Mouse (Mus musculus) kidney, adult 8-10 months (tissue): Measurements from ENCODE around the gene Ghsr.

Experiments
- DNase-seq, 2 experiments: peaks; one replicate each; pipeline ENCODE4 v3.0.0; 2022

Ghsr gene

DNA sequence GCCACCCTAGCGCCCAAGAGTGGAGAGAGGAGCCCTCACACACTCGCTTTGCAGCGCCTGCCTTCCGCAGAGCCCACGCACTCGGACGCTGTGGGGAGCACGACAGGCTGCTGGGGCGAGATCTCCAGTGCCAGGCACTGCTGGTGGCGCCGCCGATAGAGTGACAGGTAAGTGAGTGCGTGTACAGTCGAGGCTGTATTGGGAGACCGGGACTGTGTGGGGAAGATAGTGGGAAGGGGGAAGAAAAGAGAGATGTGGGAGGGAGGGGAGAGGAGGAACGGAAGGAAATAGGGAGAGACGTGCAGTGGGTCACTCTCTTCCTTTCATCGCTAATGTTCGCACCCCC is at the start of gene Ghsr:
Gene Ghsr, plus strand, starts transcription at position 76 of the 346 bp plus-strand sequence.
- DNase-seq, result no peak

DNA sequence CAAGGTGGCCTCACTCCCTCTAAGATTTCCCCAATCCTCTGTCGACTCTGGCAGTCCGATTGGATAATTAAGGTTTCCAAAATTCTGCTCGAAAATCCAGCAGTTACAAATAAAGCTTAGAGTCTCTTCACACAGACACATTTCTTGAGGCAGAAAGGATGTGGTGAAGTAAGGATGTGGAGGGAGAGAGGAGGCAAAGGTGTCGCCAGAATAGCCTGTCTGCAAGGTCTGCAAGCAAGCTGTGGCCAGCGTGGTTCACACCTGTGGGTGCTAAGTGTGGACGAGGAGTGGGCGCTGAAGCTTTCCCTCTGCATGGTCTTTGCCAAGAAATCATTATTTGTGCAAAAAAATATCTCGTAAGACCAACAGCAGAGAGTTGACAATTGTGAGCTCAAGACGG is 48.6 kb upstream of the Ghsr start:
- DNase-seq, result no peak

DNA sequence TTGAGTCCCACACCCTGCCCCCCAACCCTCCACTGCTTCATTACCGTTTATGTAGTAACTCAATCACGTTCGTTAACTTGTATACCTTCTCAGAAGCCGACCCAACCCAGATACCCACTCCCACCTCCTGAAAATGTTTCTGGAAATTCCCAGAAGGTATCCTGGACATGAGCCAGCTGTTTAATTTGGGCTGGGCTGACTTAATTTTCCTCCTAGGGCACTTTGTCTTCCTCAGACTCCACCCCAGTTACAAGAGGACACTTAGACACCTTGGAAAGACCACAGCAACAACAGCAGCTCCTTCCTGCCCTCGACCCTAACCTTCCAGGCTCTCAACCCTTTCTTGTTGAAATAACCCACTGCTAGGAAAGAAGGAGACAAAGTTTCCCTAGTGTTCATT is 47.6 kb upstream of the Ghsr start:
- DNase-seq, result peak; percentile 58 to 69

DNA sequence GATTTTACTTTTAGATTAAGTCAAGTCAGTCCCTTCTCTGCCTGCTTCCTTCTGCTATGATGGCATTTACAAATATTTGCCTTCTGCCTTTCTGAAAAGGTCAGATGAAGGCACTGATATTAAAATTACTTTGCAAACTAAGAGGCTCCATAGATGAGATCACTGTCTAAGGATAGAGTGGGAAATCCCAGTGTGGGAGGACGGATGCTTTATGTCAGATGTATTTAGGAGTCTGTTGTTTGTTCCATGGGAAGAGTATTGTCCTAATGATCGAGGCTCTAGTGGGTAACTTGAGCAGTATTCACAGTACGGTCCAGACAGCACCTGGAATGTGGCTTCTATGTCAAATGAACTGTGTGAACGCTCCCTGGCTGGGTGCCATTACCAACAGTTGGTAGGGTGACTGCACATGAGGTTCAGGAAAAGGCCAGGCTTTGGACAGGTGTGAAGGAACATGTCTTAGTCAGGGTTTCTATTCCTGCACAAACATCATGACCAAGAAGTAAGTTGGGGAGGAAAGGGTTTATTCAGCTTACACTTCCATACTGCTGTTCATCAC is 44.4 kb upstream of the Ghsr start:
- peak; percentile 74 to 75 for DNase-seq

DNA sequence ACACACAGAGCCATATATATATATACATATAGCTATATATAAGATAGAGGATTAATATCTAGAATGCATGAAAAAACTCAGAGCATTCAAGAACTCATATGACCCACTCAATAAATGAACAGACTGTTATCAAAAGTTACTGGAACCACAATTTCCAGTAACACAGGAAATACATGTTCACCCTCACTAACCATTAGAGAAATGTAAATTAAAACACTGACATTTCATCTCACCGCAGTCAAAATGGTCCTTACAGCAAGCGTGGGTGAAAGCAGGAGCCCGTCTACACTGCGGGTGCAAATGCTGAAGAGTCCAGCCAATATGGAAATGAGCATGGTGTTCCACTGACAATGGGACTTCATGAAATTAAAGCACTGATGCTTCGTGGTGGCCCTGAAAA is 40.4 kb upstream of the Ghsr start:
- no peak for DNase-seq

DNA sequence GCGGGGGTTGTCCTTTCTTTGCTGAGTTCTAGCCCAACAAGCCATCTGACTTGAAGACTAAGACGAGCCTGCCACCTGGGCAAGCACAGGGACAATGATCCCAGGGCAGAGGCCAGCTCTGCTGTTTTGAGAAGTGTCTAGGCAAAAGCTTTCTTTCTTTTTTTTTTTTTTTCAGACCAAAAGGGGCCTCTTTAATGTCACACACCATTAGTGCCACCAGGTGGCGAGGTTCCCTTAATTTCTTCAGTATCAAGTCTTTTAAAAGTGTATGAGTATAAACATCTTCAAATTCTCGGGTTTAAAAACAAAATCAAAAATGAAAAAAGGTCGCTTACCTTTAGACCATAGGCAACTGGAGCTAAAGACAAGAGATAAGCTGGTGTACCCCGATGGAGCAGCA is 32.7 kb upstream of the Ghsr start:
- peak; percentile 46 to 68 for DNase-seq

DNA sequence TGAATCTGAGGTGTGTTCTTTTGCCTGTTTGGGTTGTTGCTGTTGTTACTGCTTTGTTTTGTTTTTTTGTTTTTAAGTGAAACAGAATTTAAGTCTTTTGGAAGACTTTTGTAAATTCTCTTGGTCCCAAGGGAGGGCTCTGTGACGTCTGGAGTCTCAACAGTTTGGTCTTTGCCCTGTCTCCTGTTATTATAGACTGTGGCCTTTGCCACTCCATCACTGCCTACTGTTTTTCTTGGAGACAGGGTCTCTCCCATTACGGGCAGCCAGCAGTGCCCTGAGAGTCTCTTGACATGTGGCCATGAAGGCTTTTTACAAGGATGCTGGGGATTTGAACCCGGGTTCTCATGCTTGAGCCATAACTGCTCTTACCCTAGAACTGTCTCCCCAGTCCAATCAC is 32.3 kb upstream of the Ghsr start:
- DNase-seq, result peak in 1 of 2 experiments; percentile 34

DNA sequence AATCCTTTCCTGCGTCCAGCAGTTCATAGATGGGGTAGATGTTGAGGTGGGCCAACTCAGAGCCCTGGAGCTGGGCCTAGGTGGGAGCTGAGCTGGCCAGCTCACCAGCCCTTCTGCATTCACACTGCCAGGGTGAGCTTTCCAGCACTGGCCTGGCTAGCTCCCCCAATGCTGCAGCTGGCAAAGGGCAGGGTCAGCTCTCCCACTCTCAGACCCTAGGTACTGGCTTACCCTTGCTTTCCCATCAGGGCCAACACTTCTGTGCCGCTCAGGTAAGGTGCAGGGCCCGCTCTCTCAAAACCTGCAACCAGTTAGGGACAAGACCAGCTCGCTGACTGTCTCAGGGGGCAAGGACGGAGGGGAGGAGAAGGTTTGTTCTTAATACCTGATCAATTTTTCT is 30.4 kb upstream of the Ghsr start:
- no peak for DNase-seq

DNA sequence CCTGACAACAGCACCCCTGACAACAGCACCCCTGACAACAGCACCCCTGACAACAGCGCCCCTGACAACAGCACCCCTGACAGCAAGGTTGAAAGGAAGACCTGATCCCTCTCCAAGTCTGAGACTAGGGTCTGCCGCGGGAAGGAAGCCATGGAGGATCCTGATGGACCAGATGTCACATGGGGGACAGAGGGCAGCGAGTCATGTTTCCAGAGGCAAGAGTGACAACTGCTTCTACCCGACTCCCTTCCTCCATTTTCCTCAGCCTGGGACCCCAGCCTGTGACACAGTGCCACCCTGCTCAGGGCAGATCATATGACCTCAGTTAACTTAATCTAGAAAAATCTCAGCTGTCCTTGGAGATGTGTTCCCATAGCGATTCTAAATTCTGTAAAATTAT is 28.7 kb upstream of the Ghsr start:
- no peak for DNase-seq

DNA sequence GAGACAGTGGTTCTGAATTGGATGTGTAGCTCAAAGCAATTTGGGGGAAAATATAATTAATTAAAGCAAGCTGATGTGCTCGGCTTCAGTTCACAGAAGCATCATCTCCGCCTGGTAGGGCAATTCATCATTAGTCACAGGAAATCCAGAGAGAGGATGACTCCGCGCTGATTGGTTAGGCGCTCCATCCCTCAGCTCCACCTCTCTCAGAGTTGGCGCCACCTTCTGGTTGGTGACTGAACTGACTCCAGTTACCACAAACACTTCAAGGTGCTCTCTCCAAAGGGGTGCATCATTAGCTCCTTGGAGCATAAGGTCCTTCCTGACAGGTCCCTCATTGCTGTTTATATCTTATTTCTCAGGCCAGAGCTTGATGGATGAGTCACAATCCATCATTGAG is 25.6 kb upstream of the Ghsr start:
- DNase-seq, result peak; percentile 55 to 72

DNA sequence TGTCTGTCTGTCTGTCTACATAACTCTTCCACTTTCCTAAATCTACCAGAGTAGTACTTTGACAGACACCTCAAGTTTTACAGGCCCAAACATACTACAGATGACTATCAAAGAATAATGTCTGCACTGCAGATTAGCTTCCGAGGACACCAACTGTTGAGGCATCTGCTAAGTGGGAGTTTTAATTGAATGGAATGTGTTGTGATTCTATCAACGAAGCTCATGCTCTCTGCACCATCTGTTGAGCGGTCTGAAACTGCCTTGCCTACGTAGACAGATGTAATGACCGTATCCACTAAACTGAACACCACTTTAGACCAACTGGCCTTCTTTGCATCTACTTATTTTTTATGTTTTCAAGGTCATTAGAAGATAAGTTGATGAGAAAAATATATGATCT is 22.7 kb upstream of the Ghsr start:
- no peak for DNase-seq

DNA sequence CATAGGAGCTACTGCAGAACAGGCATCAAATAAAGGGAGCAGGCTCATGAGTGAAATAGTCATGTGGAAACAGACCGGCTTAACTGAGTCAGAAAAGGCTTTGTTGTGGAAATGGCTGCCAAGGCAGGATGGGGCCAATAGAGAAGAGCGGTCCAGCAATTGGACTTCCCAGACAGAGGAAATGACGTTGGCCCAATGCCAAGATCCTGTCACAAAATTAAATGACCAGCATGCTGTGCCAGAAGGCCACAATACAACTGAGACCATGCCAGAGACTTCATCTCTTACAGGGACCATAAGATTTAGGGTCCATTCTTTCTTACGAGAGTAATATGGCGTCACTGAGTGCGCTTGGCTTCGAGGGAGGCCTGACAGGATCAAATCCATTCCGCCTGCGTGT is 20.0 kb upstream of the Ghsr start:
- peak; percentile 69 to 74 for DNase-seq

DNA sequence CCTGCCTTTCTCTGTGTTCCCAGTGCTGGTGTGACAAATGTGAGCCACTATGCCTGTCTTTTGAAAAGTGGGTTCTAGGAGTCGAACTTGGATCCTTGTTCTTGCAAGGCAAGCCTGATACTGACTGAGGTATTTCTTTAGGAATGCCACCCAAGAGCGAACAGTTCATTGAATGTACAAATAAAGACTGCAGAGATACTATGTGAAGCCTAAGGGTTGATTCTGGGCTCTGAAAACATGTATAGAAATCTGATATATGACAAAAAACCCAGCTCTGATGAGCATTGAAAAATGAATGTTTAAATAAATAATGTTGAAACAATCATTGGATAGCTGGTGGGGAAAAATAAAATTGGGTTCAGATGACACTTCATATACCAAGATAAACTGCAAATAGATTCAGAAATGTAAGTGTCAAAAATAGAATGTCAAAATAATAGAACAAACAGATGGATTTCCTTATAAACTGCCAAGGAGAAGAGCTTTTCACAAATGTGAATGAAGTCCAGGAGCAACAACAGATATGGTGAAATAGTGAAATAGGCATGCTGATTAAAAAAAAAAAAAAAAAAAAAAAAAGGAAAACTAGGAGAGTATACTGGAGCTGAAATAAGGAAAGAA is 11.9 kb upstream of the Ghsr start:
- no peak for DNase-seq

DNA sequence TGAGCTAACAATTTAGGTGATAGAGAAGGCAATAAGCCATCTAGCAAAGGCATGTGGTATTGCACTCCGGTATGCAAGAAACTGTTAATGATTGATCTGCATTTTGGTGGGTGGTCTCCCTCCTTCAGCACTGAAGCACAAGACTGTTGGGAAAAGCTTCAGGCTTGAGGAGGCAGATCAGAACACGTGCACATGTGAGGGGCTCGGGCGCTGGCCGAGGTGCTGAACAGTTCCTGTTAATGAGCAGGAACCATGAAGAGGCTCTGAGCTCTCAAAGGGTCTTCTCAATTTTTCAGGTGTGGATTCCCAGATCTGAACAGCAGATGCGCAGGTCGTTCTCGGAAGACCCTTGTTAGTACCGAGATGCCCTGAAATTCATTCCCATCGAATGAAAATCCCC is 1.0 kb upstream of the Ghsr start:
- peak in 1 of 2 experiments; percentile 29 for DNase-seq

DNA sequence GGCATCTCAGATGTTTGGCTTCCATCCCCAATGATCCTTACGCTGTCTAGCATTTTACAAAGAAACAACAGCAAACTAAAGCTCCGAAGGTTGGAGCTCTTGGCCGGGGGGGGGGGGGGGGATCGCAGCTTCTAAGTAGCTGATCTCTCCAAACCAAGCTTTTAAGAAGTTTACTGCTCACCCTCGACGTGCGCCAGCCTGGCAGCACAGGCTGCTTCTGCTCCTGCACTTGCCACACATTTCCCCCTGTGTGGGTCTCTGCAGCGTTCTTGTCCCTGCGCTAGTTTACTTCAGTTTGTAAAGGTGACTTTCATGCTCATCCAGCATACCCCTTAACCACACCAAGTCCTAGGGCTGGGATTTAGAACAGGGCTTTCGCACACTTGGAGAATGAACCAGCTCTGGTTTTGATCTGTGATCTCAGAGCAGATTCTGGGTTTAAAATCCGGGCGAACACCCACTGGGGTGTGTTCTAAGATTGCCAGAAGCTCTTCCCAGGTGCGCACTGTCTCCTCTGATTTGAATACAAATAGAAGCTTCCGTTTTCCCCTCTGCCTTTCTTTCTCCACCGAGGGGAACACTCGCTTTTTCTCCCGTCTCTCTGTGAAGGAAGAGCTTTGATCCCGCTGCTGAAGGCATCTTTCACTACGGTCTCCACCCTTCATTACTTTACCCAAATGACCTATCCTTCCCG is 422 bp upstream of the Ghsr start:
- no peak for DNase-seq

DNA sequence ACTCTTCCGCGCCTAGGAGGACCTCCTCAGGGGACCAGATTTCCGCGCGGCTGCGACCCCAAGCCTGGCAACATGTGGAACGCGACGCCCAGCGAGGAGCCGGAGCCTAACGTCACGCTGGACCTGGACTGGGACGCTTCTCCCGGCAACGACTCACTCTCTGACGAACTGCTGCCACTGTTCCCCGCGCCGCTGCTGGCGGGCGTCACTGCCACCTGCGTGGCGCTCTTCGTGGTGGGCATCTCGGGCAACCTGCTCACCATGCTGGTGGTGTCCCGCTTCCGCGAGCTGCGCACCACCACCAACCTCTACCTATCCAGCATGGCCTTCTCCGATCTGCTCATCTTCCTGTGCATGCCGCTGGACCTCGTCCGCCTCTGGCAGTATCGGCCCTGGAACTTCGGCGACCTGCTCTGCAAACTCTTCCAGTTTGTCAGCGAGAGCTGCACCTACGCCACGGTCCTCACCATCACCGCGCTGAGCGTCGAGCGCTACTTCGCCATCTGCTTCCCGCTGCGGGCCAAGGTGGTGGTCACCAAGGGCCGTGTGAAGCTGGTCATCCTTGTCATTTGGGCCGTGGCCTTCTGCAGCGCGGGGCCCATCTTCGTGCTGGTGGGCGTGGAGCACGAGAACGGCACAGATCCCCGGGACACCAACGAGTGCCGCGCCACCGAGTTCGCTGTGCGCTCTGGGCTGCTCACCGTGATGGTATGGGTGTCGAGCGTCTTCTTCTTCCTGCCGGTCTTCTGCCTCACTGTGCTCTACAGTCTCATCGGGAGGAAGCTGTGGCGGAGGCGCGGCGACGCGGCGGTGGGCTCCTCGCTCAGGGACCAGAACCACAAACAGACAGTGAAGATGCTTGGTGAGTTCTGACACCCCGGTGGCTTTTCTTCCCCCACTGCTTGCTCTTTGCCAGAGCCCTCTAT is 837 bp downstream of the Ghsr start:
- no peak for DNase-seq

DNA sequence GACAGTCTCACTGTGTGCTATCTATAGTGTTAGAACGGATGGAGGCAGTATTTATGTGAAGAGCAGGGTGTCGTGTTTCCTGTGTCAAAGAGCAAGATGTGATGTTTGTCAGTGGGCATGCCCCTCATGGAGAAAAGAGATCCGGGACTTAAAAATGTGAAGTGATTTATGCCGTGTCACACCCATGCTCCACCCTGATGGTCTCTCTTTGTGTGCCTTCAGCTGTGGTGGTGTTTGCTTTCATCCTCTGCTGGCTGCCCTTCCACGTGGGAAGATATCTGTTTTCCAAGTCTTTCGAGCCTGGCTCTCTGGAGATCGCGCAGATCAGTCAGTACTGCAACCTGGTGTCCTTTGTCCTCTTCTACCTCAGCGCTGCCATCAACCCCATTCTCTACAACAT is 3.2 kb downstream of the Ghsr start:
- no peak for DNase-seq

DNA sequence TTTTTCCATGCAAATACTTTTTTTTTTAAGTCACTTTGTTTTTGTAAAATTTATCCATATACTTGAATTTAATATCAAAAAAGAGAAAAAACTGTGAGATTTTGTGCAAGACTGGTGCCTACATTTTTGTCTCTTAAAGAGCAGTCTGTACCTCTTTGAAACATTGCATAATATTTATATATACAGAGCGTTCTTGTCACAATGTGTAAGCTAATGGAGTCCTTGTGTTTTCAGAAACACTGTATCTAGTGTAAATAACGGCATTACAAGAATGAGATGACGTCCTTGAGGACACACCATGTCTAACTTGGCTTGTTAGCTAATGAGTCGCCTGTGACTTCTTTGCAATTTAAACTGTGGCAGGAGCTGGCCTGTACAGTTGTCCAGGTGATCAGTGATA is 6.8 kb downstream of the Ghsr start:
- no peak for DNase-seq

DNA sequence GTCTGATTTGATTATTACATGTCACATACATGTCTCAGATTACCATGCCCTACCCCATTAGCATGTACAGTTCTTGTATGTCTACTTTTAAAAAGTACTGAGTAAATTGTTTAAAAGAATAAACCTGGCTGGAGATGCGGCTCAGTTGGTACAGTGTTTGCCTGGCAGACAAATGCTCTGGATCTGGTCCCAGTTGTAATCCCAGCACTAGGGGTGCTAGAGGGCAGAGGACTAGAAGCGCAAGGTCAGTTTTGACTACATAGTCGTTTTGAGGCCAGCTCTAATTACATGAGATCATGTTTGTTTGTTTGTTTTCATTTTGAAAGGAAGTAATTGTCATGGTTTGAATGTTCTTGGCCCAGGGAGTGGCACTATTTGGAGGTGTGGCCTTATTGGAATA is 13.7 kb downstream of the Ghsr start:
- DNase-seq, result peak in 1 of 2 experiments; percentile 11

DNA sequence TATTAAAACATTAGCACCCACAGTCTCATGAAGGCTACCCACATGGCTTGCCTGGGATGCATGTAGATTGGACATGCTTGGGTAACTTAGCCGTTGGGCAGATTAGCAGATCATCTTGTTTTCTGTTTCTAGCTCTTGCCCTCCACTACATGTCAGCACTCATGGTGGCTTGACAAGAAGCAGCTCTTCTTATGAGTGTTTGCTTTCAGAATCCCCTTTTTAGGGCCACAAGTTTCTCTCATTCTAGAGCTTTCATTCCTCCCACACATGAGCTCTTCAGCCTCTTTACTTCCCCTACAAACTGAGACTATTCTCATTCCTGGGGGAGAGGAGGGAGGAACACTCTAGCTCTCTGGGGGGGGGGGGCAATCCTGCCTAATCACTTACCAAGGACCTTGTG is 18.8 kb downstream of the Ghsr start:
- no peak for DNase-seq

DNA sequence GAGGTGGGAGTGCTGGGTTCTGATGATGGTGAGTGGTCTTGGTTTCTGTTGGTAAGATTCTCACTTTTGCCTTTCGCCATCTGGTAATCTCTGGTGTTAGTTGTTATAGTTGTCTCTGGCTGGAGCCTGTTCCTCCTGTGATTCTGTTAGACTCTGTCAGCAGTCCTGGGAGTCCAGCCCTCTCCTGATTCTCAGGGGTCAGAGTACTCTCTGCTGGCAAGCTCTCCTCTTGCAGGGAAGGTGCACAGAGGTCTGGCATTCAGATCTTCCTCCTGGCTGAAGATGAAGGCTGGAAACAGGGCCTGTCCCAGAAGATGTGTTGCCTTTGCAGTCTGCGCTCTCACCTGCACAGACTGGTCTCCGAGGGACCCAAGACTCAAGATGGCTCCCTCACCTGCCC is 29.8 kb downstream of the Ghsr start:
- peak; percentile 42 to 43 for DNase-seq

DNA sequence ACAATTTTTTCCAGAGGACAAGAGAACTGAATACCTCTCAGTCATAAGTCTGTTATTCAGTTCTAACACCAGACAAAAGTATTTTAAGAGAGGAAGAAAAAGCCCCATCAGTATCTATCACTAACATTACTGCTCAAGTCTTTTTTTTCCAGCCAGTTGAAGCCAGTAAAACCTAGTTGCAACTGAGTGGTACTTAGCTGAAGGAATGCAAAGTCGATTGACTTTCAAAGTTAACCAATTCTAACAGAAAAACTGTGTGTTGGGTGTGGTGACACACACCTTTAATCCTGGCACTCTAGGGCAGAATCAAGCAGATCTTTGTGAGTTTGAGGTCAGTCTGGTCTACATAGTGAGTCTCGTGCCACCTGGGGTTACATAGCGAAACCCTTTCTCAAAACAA is 35.3 kb downstream of the Ghsr start:
- no peak for DNase-seq

DNA sequence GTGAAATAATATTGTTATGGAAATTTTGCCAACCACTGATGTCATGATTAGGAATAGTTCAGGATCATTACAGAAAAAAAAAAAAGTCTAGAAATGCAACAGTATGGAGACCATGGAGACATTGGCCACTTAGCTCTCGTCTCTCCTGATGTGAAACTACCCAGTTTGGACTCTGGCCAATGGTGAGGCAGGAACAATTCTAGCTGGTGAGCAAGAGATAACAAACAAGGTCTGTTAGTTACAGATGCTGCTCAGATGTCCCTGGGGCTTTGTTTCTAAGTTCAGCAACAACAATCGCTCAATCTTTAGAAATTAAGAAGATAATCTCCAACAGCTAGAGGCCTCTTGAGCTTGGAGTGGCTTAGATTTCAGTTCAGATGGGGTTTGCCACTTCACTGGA is 37.4 kb downstream of the Ghsr start:
- DNase-seq, result no peak

DNA sequence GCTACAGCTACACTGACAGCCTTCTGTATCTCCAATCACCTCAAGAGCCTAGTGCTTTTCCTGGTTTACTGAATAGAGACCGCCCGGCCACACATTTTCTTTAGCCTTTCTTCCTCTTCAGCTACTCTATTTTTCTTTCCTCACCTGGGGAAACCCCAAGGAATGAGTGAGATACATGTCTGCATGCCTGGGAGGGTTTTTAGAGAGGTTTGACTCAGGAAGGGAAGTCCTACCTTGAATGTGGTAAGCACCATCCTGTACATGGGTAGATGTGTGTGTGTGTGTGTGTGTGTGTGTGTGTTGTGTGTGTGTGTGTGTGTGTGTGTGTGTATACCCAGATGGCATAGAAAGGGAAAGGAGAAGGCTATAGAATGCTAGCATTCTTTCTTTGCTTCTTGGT is 40.1 kb downstream of the Ghsr start:
- DNase-seq, result no peak
